Mouse (Mus musculus): ENCODE data around the gene Tiam2. TPM values are rescaled to one million over a fixed set of nuclear protein-coding genes. Genes with fewer than 3 reads are reported as not detected.

Gene Tiam2
- total and polyA plus RNA-seq, 3 experiments: 0.42 to 1.9 TPM; not detected in 1

GRCm38 (mm10) chr17:3415580-3415979, 89.2 kb downstream of the Tiam2 start:
- no peaks in the 10 kb centered on the region for H3K79me2 ChIP-seq (ENCODE audit: control insufficient read depth, insufficient read depth, low read length, poor library complexity)
- no peak overlapping the region for H3K4me3 ChIP-seq (ENCODE audit: control insufficient read depth in 1 of 2, insufficient read depth in 1 of 2, low read depth in 2 of 2, low read length in 2 of 2)
- peaks cover 0 to 6% of the 10 kb centered on the region in 2 experiments for H3K27me3 ChIP-seq (ENCODE audit: control insufficient read depth in 1 of 2, insufficient read depth in 2 of 2, low read length in 2 of 2)
- no peaks in the 10 kb centered on the region for H3K4me1 ChIP-seq (ENCODE audit: control insufficient read depth in 1 of 2, insufficient read depth in 2 of 2, low read length in 2 of 2)
- no peak overlapping the region for H3K9ac ChIP-seq (ENCODE audit: control insufficient read depth, low read depth, low read length, poor library complexity, severe bottlenecking)
- H3K9me3 ChIP-seq (replicated peaks; ENCODE audit: insufficient read depth, low read length): no peaks in the 10 kb centered on the region
- H3K36me3 ChIP-seq (ENCODE audit: control insufficient read depth in 1 of 2, insufficient read depth in 2 of 2, low read length in 2 of 2): no peaks in the 10 kb centered on the region
- no peak for DNase-seq (ENCODE audit: low read depth, low spot score)
- H3K27ac ChIP-seq (ENCODE audit: control insufficient read depth, low read depth, low read length): no peak overlapping the region
- TF ChIP-seq BHLHE40 (IDR thresholded peaks at IDR 0.05; ENCODE audit: borderline replicate concordance, low read depth, low read length) (no peak), ZKSCAN1 (IDR thresholded peaks at IDR 0.05; ENCODE audit: low read depth, low read length) (no peak), GABPA (IDR thresholded peaks at IDR 0.05; ENCODE audit: low read depth, low read length) (no peak), CHD2 (IDR thresholded peaks at IDR 0.05; ENCODE audit: low read length) (no peak), MYB (IDR thresholded peaks at IDR 0.05; ENCODE audit: low read depth, low read length) (no peak), KAT2A (conservative IDR thresholded peaks at IDR 0.05; ENCODE audit: low read depth, low read length) (no peak), MXI1 (IDR thresholded peaks at IDR 0.05; ENCODE audit: low read depth, low read length) (no peak), ETS1 (IDR thresholded peaks at IDR 0.05; ENCODE audit: low read depth, low read length) (no peak), HCFC1 (IDR thresholded peaks at IDR 0.05; ENCODE audit: low read depth, low read length) (no peak), CHD1 (IDR thresholded peaks at IDR 0.05; ENCODE audit: low read depth, low read length) (no peak), GATA1 (IDR thresholded peaks at IDR 0.05; ENCODE audit: low read depth, low read length) (no peak)

GRCm38 (mm10) chr17:3416401-3416800, 90.0 kb downstream of the Tiam2 start:
- H3K4me1 ChIP-seq (ENCODE audit: control insufficient read depth in 1 of 2, insufficient read depth in 2 of 2, low read length in 2 of 2): no peaks in the 10 kb centered on the region
- H3K79me2 ChIP-seq (ENCODE audit: control insufficient read depth, insufficient read depth, low read length, poor library complexity): no peaks in the 10 kb centered on the region
- no peak overlapping the region for H3K4me3 ChIP-seq (ENCODE audit: control insufficient read depth in 1 of 2, insufficient read depth in 1 of 2, low read depth in 2 of 2, low read length in 2 of 2)
- H3K36me3 ChIP-seq (ENCODE audit: control insufficient read depth in 1 of 2, insufficient read depth in 2 of 2, low read length in 2 of 2): no peaks in the 10 kb centered on the region
- DNase-seq (ENCODE audit: low read depth, low spot score): no peak
- H3K27me3 ChIP-seq (ENCODE audit: control insufficient read depth in 1 of 2, insufficient read depth in 2 of 2, low read length in 2 of 2): peaks cover 0 to 6% of the 10 kb centered on the region in 2 experiments
- H3K9me3 ChIP-seq (replicated peaks; ENCODE audit: insufficient read depth, low read length): no peaks in the 10 kb centered on the region
- no peak for TF ChIP-seq ZKSCAN1 (IDR thresholded peaks at IDR 0.05; ENCODE audit: low read depth, low read length)
- no peak for TF ChIP-seq RCOR1 (IDR thresholded peaks at IDR 0.05; ENCODE audit: low read depth, low read length)
- no peak for TF ChIP-seq RAD21 (IDR thresholded peaks at IDR 0.05; ENCODE audit: low read depth, low read length)
- no peak for TF ChIP-seq UBTF (IDR thresholded peaks at IDR 0.05; ENCODE audit: borderline replicate concordance, insufficient read depth, low read depth, low read length)
- TF ChIP-seq MYC (IDR thresholded peaks at IDR 0.05; ENCODE audit: low read depth, low read length): no peak
- TF ChIP-seq POLR2A (IDR thresholded peaks at IDR 0.05; ENCODE audit: control insufficient read depth in 1 of 2, insufficient read depth in 1 of 2, low read depth in 1 of 2, low read length in 2 of 2, poor library complexity in 1 of 2): no peak
- no peak for TF ChIP-seq GATA1 (IDR thresholded peaks at IDR 0.05; ENCODE audit: low read depth, low read length)
- no peak for TF ChIP-seq ZC3H11A (IDR thresholded peaks at IDR 0.05; ENCODE audit: low read depth, low read length)
- no peak for TF ChIP-seq USF1 (IDR thresholded peaks at IDR 0.05; ENCODE audit: low read depth, low read length)
- TF ChIP-seq MYB (IDR thresholded peaks at IDR 0.05; ENCODE audit: low read depth, low read length): no peak
- TF ChIP-seq TBP (IDR thresholded peaks at IDR 0.05; ENCODE audit: low read depth, low read length): no peak
- no peak for TF ChIP-seq GABPA (IDR thresholded peaks at IDR 0.05; ENCODE audit: low read depth, low read length)
- no peak for TF ChIP-seq NRF1 (IDR thresholded peaks at IDR 0.05; ENCODE audit: insufficient read depth, low read depth, low read length, poor library complexity, severe bottlenecking)
- TF ChIP-seq E2F4 (IDR thresholded peaks at IDR 0.05; ENCODE audit: borderline replicate concordance, low read depth, low read length): no peak
- TF ChIP-seq BHLHE40 (IDR thresholded peaks at IDR 0.05; ENCODE audit: borderline replicate concordance, low read depth, low read length): no peak
- no peak for TF ChIP-seq POLR2AphosphoS5 (IDR thresholded peaks at IDR 0.05; ENCODE audit: borderline replicate concordance, low read depth, low read length)
- no peak for TF ChIP-seq HCFC1 (IDR thresholded peaks at IDR 0.05; ENCODE audit: low read depth, low read length)
- no peak for TF ChIP-seq POLR2AphosphoS2 (IDR thresholded peaks at IDR 0.05; ENCODE audit: low read length)
- no peak for TF ChIP-seq ZMIZ1 (IDR thresholded peaks at IDR 0.05; ENCODE audit: low read depth, low read length)
- H3K9ac ChIP-seq (ENCODE audit: control insufficient read depth, low read depth, low read length, poor library complexity, severe bottlenecking): no peak overlapping the region
- H3K27ac ChIP-seq (ENCODE audit: control insufficient read depth, low read depth, low read length): no peak overlapping the region

All from MEL (cell line).